Mouse (Mus musculus) small intestine, adult 10 weeks (tissue): ENCODE results near the gene Fetub. TPM values are rescaled to one million over a fixed set of nuclear protein-coding genes. Genes with fewer than 3 reads are reported as not detected.

Source experiments
- polyA plus RNA-seq: library from polyadenylated mRNA; stranded (reverse); fragments of 350-450 nt; fragmentation: Illumina TruSeq; extraction: RNeasy Lipid Tissue Mini Kit (QIAGEN cat#74804); gene quantifications from one replicate; pipeline ENCODE4 v1.2.3, GENCODE M21; 2014; ENCODE audit warnings: low replicate concordance

Gene Fetub
- not detected for polyA plus RNA-seq

DNA sequence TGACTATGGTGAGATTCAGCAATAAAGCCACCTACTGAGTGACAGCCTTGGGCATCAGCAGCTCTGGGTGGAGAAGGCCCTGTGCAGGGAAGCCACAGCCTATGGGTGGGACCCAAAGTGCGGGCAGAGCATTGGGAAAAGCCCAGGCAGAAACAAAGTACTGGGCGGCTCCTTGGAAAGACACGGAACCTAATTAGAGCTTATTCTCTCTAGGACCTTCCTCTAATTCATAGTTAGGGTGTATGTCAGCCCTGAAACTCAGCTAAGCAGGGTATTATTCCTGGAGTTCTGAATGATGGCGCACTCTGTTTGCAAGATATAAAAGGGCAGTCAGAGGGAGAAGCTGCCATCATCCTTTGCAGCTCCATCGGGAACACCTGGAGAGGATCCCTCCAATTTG is at the start of gene Fetub:
Gene Fetub (plus strand): TSS at position 301 of the 400 bp plus-strand sequence.

DNA sequence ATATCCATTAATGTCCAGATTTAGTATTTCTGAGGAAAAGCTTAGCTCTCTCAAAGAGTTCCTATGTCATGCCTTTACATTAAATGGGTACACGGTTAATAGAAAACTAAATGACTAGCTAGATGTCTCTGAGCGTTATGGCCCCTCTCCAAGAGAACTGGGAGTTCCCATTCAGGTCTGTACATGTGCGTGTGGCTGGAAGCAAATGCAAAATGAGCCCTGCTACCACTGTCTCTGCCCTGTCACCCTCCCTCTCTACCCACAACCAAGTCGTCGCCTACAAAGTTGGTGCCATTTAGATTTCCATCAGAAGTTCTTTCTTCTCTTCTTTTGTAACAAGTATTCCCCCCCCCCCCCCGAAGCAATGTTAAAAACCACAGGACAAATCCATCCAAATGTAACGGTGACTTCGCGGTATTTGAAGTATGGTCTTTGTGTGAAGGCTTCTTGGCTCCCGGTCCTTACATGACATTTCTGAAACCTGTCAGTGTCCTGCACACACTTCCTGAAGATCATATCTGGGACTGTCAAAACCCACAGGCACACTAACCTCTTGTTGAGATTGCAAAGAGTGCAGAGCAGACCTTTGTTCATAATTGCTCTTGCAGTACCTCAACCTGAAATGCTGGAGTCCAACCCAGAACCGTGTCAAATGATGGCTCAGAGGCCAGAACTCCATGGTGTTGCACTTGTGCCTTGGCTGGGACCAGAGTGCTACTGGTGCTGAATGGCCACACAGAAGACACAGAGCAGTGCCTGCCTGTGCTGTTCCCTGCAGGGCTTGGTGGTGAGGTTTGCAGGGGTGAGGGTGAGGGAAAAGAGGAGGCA is 27.2 kb upstream of the Fetub start, which contains the start of gene Ahsg:
Gene Ahsg (plus strand): TSS at position 595 of the 828 bp plus-strand sequence.

DNA sequence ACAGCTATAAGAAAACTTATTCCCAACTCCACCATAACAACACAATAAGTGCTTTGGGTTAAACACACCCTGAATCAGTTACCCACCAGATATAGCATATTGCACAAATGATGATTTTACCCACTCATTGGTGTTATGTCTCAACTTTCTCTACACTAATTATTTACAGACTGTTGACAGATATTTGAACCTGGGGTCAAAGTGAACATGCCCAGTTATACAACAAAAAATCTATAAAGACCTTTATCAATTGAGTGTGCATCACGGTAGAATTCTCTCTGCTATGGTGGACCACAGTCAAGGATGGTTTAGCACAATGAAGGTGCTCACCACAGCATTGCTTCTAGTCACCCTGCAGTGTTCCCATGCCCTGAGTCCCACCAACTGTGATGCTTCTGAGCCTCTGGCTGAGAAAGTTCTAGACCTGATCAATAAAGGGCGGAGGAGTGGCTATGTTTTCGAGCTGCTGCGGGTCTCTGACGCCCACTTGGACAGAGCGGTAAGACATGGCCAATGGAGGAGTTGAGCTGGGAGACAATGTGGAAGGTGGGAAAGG is 32.8 kb downstream of the Fetub start, which contains the start of gene Hrg:
Gene Hrg (plus strand): TSS at position 233 of the 556 bp plus-strand sequence.

Other genes starting within 250 kb of the Fetub start
- not detected for gene Crygs, start 106.8 kb upstream of the Fetub start, polyA plus RNA-seq
- 11.0 TPM for gene Tbccd1, start 60.7 kb upstream of the Fetub start, polyA plus RNA-seq
- 51.6 TPM for gene Dnajb11, start 60.5 kb upstream of the Fetub start, polyA plus RNA-seq
- gene Ahsg, start 27.1 kb upstream of the Fetub start, polyA plus RNA-seq, result not detected
- gene Hrg, start 32.7 kb downstream of the Fetub start, polyA plus RNA-seq, result not detected
- gene Kng2, start 111.1 kb downstream of the Fetub start, polyA plus RNA-seq, result not detected
- gene Kng1, start 139.5 kb downstream of the Fetub start, polyA plus RNA-seq, result not detected
- 1,412 TPM for gene Eif4a2, start 189.1 kb downstream of the Fetub start, polyA plus RNA-seq
- 38.9 TPM for gene Rfc4, start 209.4 kb downstream of the Fetub start, polyA plus RNA-seq
- gene Adipoq, start 228.2 kb downstream of the Fetub start, polyA plus RNA-seq, result 37.9 TPM